Mouse (Mus musculus) cerebellum, postnatal 14 days (tissue): ENCODE results near the gene Olfr1449.
"Not testable (repeated sequence)": the region's sequence is repeated elsewhere in the genome, so short reads cannot be mapped to it uniquely, and the experiment has no call there.

Source experiments
- DNase-seq, 2 experiments: peaks; one replicate each; pipeline ENCODE4 v3.0.0; 2021; ENCODE audit warnings: mixed read lengths in 2 of 2

The Olfr1449 gene

DNA sequence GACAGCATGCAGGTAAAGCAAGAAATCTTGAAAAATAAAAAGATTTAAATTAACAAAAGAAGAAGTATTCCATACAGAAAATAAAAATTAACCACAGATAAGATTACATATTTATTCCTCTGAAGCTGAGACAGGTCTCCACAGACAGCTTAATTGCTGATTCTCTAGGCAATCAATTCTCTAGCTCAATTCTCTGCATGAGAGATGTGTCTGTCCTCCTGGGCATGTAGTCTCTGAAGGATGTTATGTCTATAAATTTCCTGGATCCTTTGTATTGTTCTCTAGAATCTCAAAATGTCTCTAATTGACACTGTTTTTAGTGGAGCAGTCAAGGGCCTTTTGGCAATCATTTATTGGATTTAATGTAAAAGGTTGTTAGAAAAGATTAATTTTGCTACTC, at the start of gene Olfr1449:
Gene Olfr1449 (plus strand): TSS at position 301 of the 400 bp plus-strand sequence.
- no peak for DNase-seq

DNA sequence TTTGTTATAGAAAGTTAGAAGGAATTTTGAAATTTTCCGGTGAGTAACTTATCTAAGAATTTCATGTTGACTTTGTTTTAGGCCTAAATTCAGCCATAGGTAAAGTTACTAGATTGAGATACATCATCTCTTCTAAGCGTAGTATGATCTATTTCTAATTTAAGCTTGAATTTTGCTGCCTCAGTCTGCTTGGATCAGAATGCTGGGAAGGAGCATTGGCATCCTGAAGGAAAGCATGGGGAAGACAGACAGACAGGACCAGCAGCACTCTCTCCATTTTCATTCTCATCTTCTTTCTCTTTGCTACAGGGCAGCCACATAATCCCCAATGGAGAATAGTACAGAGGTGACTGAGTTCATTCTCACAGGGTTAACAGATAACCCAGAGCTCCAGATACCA, 47.1 kb upstream of the Olfr1449 start, which contains the start of gene Olfr1445:
Gene Olfr1445 (plus strand): TSS at position 301 of the 400 bp plus-strand sequence.
- DNase-seq, result no peak

DNA sequence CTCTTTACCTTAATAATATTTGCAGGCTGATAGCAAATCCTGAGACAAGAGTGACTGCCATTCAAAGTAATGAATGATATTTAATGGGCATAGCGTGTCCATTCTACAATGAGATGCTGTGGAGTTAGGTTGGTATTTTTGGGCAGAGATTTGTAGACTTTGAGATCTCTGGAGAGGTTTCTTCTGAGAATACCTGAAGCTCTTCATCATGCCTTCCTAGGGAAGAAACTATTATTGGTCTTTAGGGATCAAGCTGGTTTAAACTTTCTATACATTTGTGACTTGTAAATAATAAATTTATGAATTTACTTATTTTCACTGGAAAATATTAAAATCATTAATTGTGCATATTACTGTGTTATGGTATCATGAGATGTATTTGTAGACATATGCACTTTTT, 37.2 kb upstream of the Olfr1449 start, which contains the start of gene Olfr1446:
Gene Olfr1446 (minus strand): TSS at position 101 of the 400 bp plus-strand sequence.
- DNase-seq, result no peak

DNA sequence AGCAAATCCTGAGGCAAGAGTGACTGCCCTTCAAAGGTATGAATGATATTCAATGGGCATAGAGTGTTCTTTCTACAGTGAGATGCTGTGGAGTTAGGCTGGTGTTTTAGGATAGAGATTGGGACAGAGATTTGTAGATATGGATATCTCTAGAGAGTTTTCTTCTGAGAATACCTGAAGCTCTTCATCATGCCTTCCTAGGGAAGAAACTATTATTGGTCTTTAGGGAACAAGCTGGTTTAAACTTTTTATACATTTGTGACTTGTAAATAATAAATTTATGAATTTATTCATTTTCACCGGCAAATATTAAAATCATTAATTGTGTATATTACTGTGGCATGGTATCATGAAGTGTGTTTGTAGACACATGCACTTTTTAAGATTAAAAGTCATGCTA, 27.0 kb upstream of the Olfr1449 start, which contains the start of gene Olfr1447:
Gene Olfr1447 (minus strand): TSS at position 101 of the 400 bp plus-strand sequence.
- DNase-seq, result no peak

DNA sequence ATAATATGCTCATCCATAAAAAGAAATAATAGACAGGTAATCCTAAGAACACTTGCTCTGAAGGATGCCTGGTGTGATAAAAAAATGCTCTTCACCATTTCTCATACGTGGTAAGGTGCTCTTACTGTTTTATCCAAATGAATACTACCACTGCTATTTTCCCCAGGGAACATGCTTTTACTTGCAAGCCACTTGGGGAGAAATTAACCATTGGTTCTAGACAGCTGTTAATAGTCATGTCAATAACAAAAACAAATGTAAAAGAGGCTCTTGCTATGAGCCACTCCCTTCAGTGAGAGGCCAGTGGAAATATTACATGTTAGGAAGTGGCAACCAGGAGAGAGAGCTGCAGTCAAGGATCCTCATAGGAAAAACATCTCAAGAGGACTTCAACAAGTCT, 6.3 kb upstream of the Olfr1449 start, which contains the start of gene Olfr1448:
Gene Olfr1448 (minus strand): TSS at position 101 of the 400 bp plus-strand sequence.
- no peak for DNase-seq

DNA sequence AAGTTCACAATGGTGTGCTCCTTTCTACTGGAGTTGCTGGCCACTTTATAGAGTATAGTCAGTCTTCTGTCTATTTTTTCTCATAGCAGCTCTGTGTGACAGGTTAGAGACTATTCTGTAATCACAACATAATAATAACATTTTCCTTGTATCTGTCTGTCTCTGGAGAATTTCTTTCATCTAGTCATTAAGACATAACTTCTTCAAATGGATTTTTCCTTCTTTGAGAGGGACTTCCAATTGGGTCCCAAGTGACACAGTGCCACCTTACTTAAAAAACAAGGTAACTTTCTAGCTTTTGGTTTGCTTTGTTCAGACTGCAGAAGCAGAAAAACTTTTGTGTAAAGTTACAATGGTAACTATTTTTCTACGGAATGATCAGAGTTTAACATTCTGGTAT, 19.3 kb downstream of the Olfr1449 start, which contains the start of gene Olfr1450:
Gene Olfr1450 (plus strand): TSS at position 301 of the 400 bp plus-strand sequence.
- no peak for DNase-seq

DNA sequence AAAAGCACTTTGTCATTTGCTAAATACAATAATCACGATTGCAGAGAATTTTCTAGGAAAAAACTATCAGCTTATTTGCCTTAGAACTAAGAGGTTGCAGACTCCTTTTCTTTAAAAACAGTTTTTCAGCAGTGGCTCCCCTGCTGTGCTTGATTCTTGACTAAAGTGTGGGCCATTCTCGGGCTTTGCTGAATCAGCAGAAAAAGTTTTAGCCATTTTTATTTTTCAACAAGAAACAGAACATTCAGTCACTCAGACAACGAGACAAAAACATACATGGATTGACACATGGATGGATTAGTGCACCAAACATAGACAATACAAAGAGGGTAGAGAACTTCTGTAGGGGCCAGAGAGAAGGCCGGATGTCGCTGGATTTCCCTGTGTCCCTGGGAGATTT, 39.4 kb downstream of the Olfr1449 start:
- DNase-seq, result not testable (repeated sequence)
